Mouse (Mus musculus) ES-E14 (cell line): ENCODE results near the gene Armc12. TPM values are rescaled to one million over a fixed set of nuclear protein-coding genes. Genes with fewer than 3 reads are reported as not detected.

Source experiments
- DNase-seq: peaks from one replicate; pipeline ENCODE4 v3.0.0-alpha.2; 2013; ENCODE audit warnings: low read depth, low spot score
- H3K27ac ChIP-seq: 2 replicates; pipeline ENCODE4 v1.5.1; 2012; ENCODE audit warnings: low read depth, mild to moderate bottlenecking, low read length, moderate library complexity, mixed read lengths; ENCODE audit not compliant: poor library complexity, insufficient read depth, severe bottlenecking
- H3K36me3 ChIP-seq: 2 replicates; pipeline ENCODE4 v1.6.1; 2012; ENCODE audit warnings: mild to moderate bottlenecking, low read length, moderate library complexity, mixed read lengths; ENCODE audit not compliant: control insufficient read depth, poor library complexity, insufficient read depth, severe bottlenecking
- H3K4me1 ChIP-seq, 2 experiments: fragments of 150-350 bp in 1 of 2; sonication (generic) in 1 of 2; 2 replicates each; pipeline ENCODE4 v1.6.1; 2012; ENCODE audit warnings: low read length in 2 of 2, mild to moderate bottlenecking in 1 of 2, mixed read lengths in 1 of 2; ENCODE audit not compliant: control insufficient read depth in 2 of 2, insufficient read depth in 2 of 2, poor library complexity in 1 of 2
- H3K4me3 ChIP-seq, 2 experiments: fragments of 150-350 bp in 1 of 2; sonication (generic) in 1 of 2; 2 replicates each; pipeline ENCODE4 v1.5.1; 2012; ENCODE audit warnings: low read length in 2 of 2, low read depth in 1 of 2, mild to moderate bottlenecking in 1 of 2, mixed read lengths in 1 of 2; ENCODE audit not compliant: insufficient read depth in 1 of 2, poor library complexity in 1 of 2, severe bottlenecking in 1 of 2
- H3K9ac ChIP-seq: 2 replicates; pipeline ENCODE4 v1.6.1; 2012; ENCODE audit warnings: low read depth, mild to moderate bottlenecking, low read length, mixed read lengths; ENCODE audit not compliant: poor library complexity, insufficient read depth, severe bottlenecking
- H3K9me3 ChIP-seq: fragments of 150-350 bp; sonication (generic); 2 replicates; pipeline ENCODE4 v1.6.1; 2012; ENCODE audit warnings: low read depth, mild to moderate bottlenecking, low read length; ENCODE audit not compliant: control insufficient read depth, insufficient read depth
- CHD2 ChIP-seq: IDR thresholded peaks from 2 replicates; pipeline ENCODE4 v1.6.1; 2014; ENCODE audit warnings: mild to moderate bottlenecking, low read depth, low read length, inconsistent platforms
- HCFC1 ChIP-seq: IDR thresholded peaks from 2 replicates; pipeline ENCODE4 v1.6.1; 2012; ENCODE audit warnings: low read length, inconsistent platforms, borderline replicate concordance; ENCODE audit not compliant: insufficient read depth
- MAFK ChIP-seq: IDR thresholded peaks from 2 replicates; pipeline ENCODE4 v1.6.1; 2014; ENCODE audit warnings: mild to moderate bottlenecking, low read depth, low read length, inconsistent platforms; ENCODE audit not compliant: insufficient read depth
- ZC3H11A ChIP-seq: IDR thresholded peaks from 2 replicates; pipeline ENCODE4 v1.6.1; 2012; ENCODE audit warnings: low read depth, mild to moderate bottlenecking, inconsistent platforms, low read length, borderline replicate concordance
- ZNF384 ChIP-seq: IDR thresholded peaks from 2 replicates; pipeline ENCODE4 v1.6.1; 2012; ENCODE audit warnings: low read depth, low read length, inconsistent platforms
- in situ Hi-C, 2 experiments: fragments of 600-800 bp; cut with MboI; formaldehyde crosslinking; loops; one replicate each; pipeline ENCODE4 v1.15.1; 2025; ENCODE audit warnings: low sequenced_read_pairs in 2 of 2, inconsistent platforms in 1 of 2; ENCODE audit not compliant: unreplicated experiment in 2 of 2
- total RNA-seq: library from RNA; depleted of rRNA; stranded (reverse); fragments of 300-350 nt; gene quantifications from 2 replicates; pipeline ENCODE4 v1.2.3, GENCODE M21; 2012

Armc12 gene
- total RNA-seq, 1 experiment, result not detected

GRCm38 (mm10) chr17:28514555-28514954, 16.1 kb upstream of the Armc12 start:
- H3K4me3 ChIP-seq, result no peak overlapping the region
- no peak overlapping the region for H3K27ac ChIP-seq
- H3K9me3 ChIP-seq, result no peaks in the 10 kb centered on the region
- H3K4me1 ChIP-seq, result peaks cover 4 to 29% of the 10 kb centered on the region in 2 experiments; a peak in 3 of 4 replicates
- TF ChIP-seq HCFC1, result no peak
- no peak for TF ChIP-seq CHD2
- TF ChIP-seq ZC3H11A, result no peak
- no peak for TF ChIP-seq MAFK
- TF ChIP-seq ZNF384, result no peak
- DNase-seq, result no peak
- H3K36me3 ChIP-seq, result no peaks in the 10 kb centered on the region
- no peak overlapping the region for H3K9ac ChIP-seq
- in situ Hi-C loops, result no loop called here

GRCm38 (mm10) chr17:28515431-28516341, 14.9 kb upstream of the Armc12 start:
- Histone ChIP-seq H3K9me3 (no peaks in the 10 kb centered on the region), H3K4me3 (no peak overlapping the region), H3K9ac (no peak overlapping the region), H3K27ac (no peak overlapping the region), H3K36me3 (no peaks in the 10 kb centered on the region), H3K4me1 (peaks cover 4 to 29% of the 10 kb centered on the region in 2 experiments; a peak in 3 of 4 replicates)
- DNase-seq, result no peak
- in situ Hi-C loops, result no loop called here
- TF ChIP-seq CHD2 (no peak), HCFC1 (no peak), ZC3H11A (no peak), ZNF384 (no peak), MAFK (no peak)

GRCm38 (mm10) chr17:28516881-28517280, 13.7 kb upstream of the Armc12 start:
- Histone ChIP-seq H3K36me3 (no peaks in the 10 kb centered on the region), H3K4me1 (peaks cover 4 to 23% of the 10 kb centered on the region in 2 experiments; a peak in 3 of 4 replicates), H3K9ac (no peak overlapping the region), H3K9me3 (no peaks in the 10 kb centered on the region), H3K4me3 (no peak overlapping the region), H3K27ac (no peak overlapping the region)
- in situ Hi-C loops, result no loop called here
- TF ChIP-seq MAFK, result no peak
- no peak for TF ChIP-seq CHD2
- TF ChIP-seq ZC3H11A, result no peak
- no peak for TF ChIP-seq HCFC1
- TF ChIP-seq ZNF384, result no peak
- no peak for DNase-seq

- TF ChIP-seq MAFK (no peak), HCFC1 (no peak), ZC3H11A (no peak), CHD2 (no peak), ZNF384 (no peak)
- in situ Hi-C loops, result no loop called here
- Histone ChIP-seq H3K27ac (no peak within 1 kb of the TSS; the same call in 1 of the 2 replicates), H3K9me3 (no peaks in the 10 kb centered on the region), H3K4me3 (peak within 1 kb of the TSS; percentile 82 to 86), H3K4me1 (peaks cover 4 to 22% of the 10 kb centered on the region in 2 experiments; a peak in 3 of 4 replicates), H3K9ac (peak within 1 kb of the TSS; percentile 80), H3K36me3 (no peaks in the 10 kb centered on the region)
- no peak for DNase-seq
Observed at GRCm38 (mm10) chr17:28517441-28517955, 13.1 kb upstream of the Armc12 start, which contains the start of gene Fkbp5. Gene Fkbp5 (minus strand): TSS chr17:28517527.
